Mouse (Mus musculus) erythroblast, embryonic 14.5 days (primary cell): ENCODE measurements at regions not wholly inside any gene's neighbourhood (a gene's known extent, or its start where the extent isn't known, plus 50 kb on each side); places are given as distances from the start of the nearest gene placed in this dataset.

Experiments
- GATA1 ChIP-seq: IDR thresholded peaks from 2 replicates; pipeline ENCODE4 v1.6.1; 2012; ENCODE audit warnings: low read length, inconsistent platforms, mixed read lengths
- TAL1 ChIP-seq: IDR thresholded peaks from 3 replicates; pipeline ENCODE4 v1.6.1; 2012; ENCODE audit warnings: low read length, inconsistent platforms, mixed read lengths

DNA sequence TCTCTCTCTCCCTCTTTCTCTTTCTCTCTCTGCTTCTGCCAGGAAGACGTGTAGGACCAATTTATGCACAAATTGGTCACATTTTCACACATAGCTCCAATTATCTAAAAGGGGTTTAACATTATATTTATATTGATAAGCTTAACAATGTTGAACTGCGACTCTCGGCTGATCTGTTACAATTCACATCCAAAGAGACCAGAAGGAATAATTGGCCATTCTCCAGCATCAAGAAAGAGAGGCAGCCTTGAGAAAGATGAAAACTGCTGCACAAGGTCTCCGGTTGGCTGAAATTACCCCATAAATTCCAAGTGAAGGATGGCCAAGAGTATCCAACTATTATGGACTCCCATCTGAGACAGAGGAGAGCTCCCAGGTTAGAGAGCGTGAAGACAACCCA, 398.4 kb downstream of the Tshz3 start:
- TF ChIP-seq GATA1: no peak
- no peak for TF ChIP-seq TAL1
